Mouse (Mus musculus): Measurements from ENCODE around the gene Itpr1. TPM values are rescaled to one million over a fixed set of nuclear protein-coding genes. Genes with fewer than 3 reads are reported as not detected.

Gene Itpr1
- polyA plus RNA-seq, 1 experiment: 68.2 TPM

- Histone ChIP-seq H3K27me3 (replicated peaks; ENCODE audit: control insufficient read depth, insufficient read depth, low read length) (no peaks in the 10 kb centered on the region), H3K4me3 (ENCODE audit: insufficient read depth, low read depth, low read length) (no peak overlapping the region), H3K36me3 (ENCODE audit: control insufficient read depth, insufficient read depth, low read length) (no peaks in the 10 kb centered on the region), H3K4me1 (ENCODE audit: control insufficient read depth, insufficient read depth, low read length) (peaks cover 27% of the 10 kb centered on the region), H3K27ac (ENCODE audit: insufficient read depth, low read depth, low read length) (no peak overlapping the region)
- no peak for TF ChIP-seq POLR2A (IDR thresholded peaks at IDR 0.05; ENCODE audit: low read depth, low read length)
- no peak for TF ChIP-seq CTCF (conservative IDR thresholded peaks at IDR 0.05; ENCODE audit: insufficient read depth, insufficient read length, low read depth, low read length)
- 65% methylated on average over 3 of the region's 3 CpGs for WGBS
- peak; percentile 56 for DNase-seq
These were observed 71.8 kb downstream of the Itpr1 start for GRCm38 (mm10) chr6:108284688-108285087.

- WGBS: 57% methylated on average over 3 of the region's 3 CpGs
- no peak overlapping the region for H3K4me3 ChIP-seq (ENCODE audit: insufficient read depth, low read depth, low read length)
- no peaks in the 10 kb centered on the region for H3K36me3 ChIP-seq (ENCODE audit: control insufficient read depth, insufficient read depth, low read length)
- peaks cover 18% of the 10 kb centered on the region for H3K4me1 ChIP-seq (ENCODE audit: control insufficient read depth, insufficient read depth, low read length)
- TF ChIP-seq POLR2A (IDR thresholded peaks at IDR 0.05; ENCODE audit: low read depth, low read length) (no peak), CTCF (conservative IDR thresholded peaks at IDR 0.05; ENCODE audit: insufficient read depth, insufficient read length, low read depth, low read length) (no peak)
- no peak for DNase-seq
- H3K27me3 ChIP-seq (replicated peaks; ENCODE audit: control insufficient read depth, insufficient read depth, low read length): no peaks in the 10 kb centered on the region
- H3K27ac ChIP-seq (ENCODE audit: insufficient read depth, low read depth, low read length): no peak overlapping the region; the same call in 1 of the 2 replicates
These were observed 76.1 kb downstream of the Itpr1 start for GRCm38 (mm10) chr6:108288979-108289378.

- TF ChIP-seq POLR2A (IDR thresholded peaks at IDR 0.05; ENCODE audit: low read depth, low read length) (no peak), CTCF (conservative IDR thresholded peaks at IDR 0.05; ENCODE audit: insufficient read depth, insufficient read length, low read depth, low read length) (no peak)
- Histone ChIP-seq H3K4me3 (ENCODE audit: insufficient read depth, low read depth, low read length) (no peak overlapping the region), H3K4me1 (ENCODE audit: control insufficient read depth, insufficient read depth, low read length) (peaks cover 12% of the 10 kb centered on the region), H3K27ac (ENCODE audit: insufficient read depth, low read depth, low read length) (no peak overlapping the region), H3K36me3 (ENCODE audit: control insufficient read depth, insufficient read depth, low read length) (no peaks in the 10 kb centered on the region), H3K27me3 (replicated peaks; ENCODE audit: control insufficient read depth, insufficient read depth, low read length) (no peaks in the 10 kb centered on the region)
- no peak for DNase-seq
- 65% methylated on average over 2 of the region's 2 CpGs for WGBS
These were observed 78.1 kb downstream of the Itpr1 start for GRCm38 (mm10) chr6:108290978-108291377.

GRCm38 (mm10) chr6:108291556-108291955, 78.7 kb downstream of the Itpr1 start:
- H3K4me1 ChIP-seq (ENCODE audit: control insufficient read depth, insufficient read depth, low read length): peaks cover 12% of the 10 kb centered on the region
- WGBS: 83% methylated on average over 3 of the region's 3 CpGs
- H3K36me3 ChIP-seq (ENCODE audit: control insufficient read depth, insufficient read depth, low read length): no peaks in the 10 kb centered on the region
- DNase-seq: peak; percentile 54
- H3K27ac ChIP-seq (ENCODE audit: insufficient read depth, low read depth, low read length): no peak overlapping the region
- no peaks in the 10 kb centered on the region for H3K27me3 ChIP-seq (replicated peaks; ENCODE audit: control insufficient read depth, insufficient read depth, low read length)
- TF ChIP-seq CTCF (conservative IDR thresholded peaks at IDR 0.05; ENCODE audit: insufficient read depth, insufficient read length, low read depth, low read length) (no peak), POLR2A (IDR thresholded peaks at IDR 0.05; ENCODE audit: low read depth, low read length) (no peak)
- no peak overlapping the region for H3K4me3 ChIP-seq (ENCODE audit: insufficient read depth, low read depth, low read length)

- Histone ChIP-seq H3K27ac (ENCODE audit: insufficient read depth, low read depth, low read length) (no peak overlapping the region), H3K4me3 (ENCODE audit: insufficient read depth, low read depth, low read length) (no peak overlapping the region), H3K36me3 (ENCODE audit: control insufficient read depth, insufficient read depth, low read length) (no peaks in the 10 kb centered on the region), H3K27me3 (replicated peaks; ENCODE audit: control insufficient read depth, insufficient read depth, low read length) (no peaks in the 10 kb centered on the region), H3K4me1 (ENCODE audit: control insufficient read depth, insufficient read depth, low read length) (peaks cover 15% of the 10 kb centered on the region; the same call in 1 of the 2 replicates)
- DNase-seq: no peak
- 86% methylated on average over 5 of the region's 5 CpGs for WGBS
- TF ChIP-seq POLR2A (IDR thresholded peaks at IDR 0.05; ENCODE audit: low read depth, low read length) (no peak), CTCF (conservative IDR thresholded peaks at IDR 0.05; ENCODE audit: insufficient read depth, insufficient read length, low read depth, low read length) (no peak)
These were observed 89.0 kb downstream of the Itpr1 start for GRCm38 (mm10) chr6:108301856-108302255.

- TF ChIP-seq CTCF (conservative IDR thresholded peaks at IDR 0.05; ENCODE audit: insufficient read depth, insufficient read length, low read depth, low read length) (no peak), POLR2A (IDR thresholded peaks at IDR 0.05; ENCODE audit: low read depth, low read length) (no peak)
- 74% methylated on average over 12 of the region's 12 CpGs for WGBS
- Histone ChIP-seq H3K36me3 (ENCODE audit: control insufficient read depth, insufficient read depth, low read length) (no peaks in the 10 kb centered on the region), H3K27me3 (replicated peaks; ENCODE audit: control insufficient read depth, insufficient read depth, low read length) (no peaks in the 10 kb centered on the region), H3K4me1 (ENCODE audit: control insufficient read depth, insufficient read depth, low read length) (peaks cover 15% of the 10 kb centered on the region; the same call in 1 of the 2 replicates), H3K4me3 (ENCODE audit: insufficient read depth, low read depth, low read length) (no peak overlapping the region), H3K27ac (ENCODE audit: insufficient read depth, low read depth, low read length) (no peak overlapping the region)
- DNase-seq: no peak
These were observed 91.0 kb downstream of the Itpr1 start for GRCm38 (mm10) chr6:108303619-108304567.

GRCm38 (mm10) chr6:108305171-108305779, 92.4 kb downstream of the Itpr1 start:
- WGBS: 18% methylated on average over 12 of the region's 12 CpGs
- H3K27ac ChIP-seq (ENCODE audit: insufficient read depth, low read depth, low read length): 0 out of 2 replicates have a peak overlapping the region, but pooled peaks have one; percentile 16
- DNase-seq: peak; percentile 45
- peaks cover 15% of the 10 kb centered on the region; the same call in 1 of the 2 replicates for H3K4me1 ChIP-seq (ENCODE audit: control insufficient read depth, insufficient read depth, low read length)
- no peak for TF ChIP-seq CTCF (conservative IDR thresholded peaks at IDR 0.05; ENCODE audit: insufficient read depth, insufficient read length, low read depth, low read length)
- TF ChIP-seq POLR2A (IDR thresholded peaks at IDR 0.05; ENCODE audit: low read depth, low read length): no peak
- no peaks in the 10 kb centered on the region for H3K27me3 ChIP-seq (replicated peaks; ENCODE audit: control insufficient read depth, insufficient read depth, low read length)
- H3K4me3 ChIP-seq (ENCODE audit: insufficient read depth, low read depth, low read length): no peak overlapping the region
- H3K36me3 ChIP-seq (ENCODE audit: control insufficient read depth, insufficient read depth, low read length): no peaks in the 10 kb centered on the region
